Comparison of ENCODE assay signal across 21 mouse cellular contexts in genomic region chr9:64766136-64766535, GRCm38 (mm10). TPM values are rescaled to one million over a fixed set of nuclear protein-coding genes. Genes with fewer than 3 reads are reported as not detected.
DNase-seq lines count a peak whose midpoint lies in the region; ATAC-seq and TF ChIP-seq lines count a peak whose summit lies in the region.
"Had no signal": no experiment of that assay in that cellular context is flagged by ENCODE, and none has a peak within 500 bp of the region (broad histone marks: within the 10 kb centered on the region; RNA-seq: fewer than 3 reads in every experiment).

No protein-coding gene starts in this region.

- no peaks in the 10 kb centered on the region for H3K27me3 ChIP-seq in liver, embryonic 14.5 days (ENCODE audit: control insufficient read depth, insufficient read depth, low read length)
- H3K27me3 ChIP-seq in liver, embryonic 11.5 days (replicated peaks; ENCODE audit: control insufficient read depth, insufficient read depth, low read length), result no peaks in the 10 kb centered on the region
- H3K27me3 ChIP-seq in MEL (ENCODE audit: control insufficient read depth in 1 of 2, insufficient read depth in 2 of 2, low read length in 2 of 2), result no peaks in the 10 kb centered on the region; a peak in 2 of 4 replicates
- no peaks in the 10 kb centered on the region for H3K27me3 ChIP-seq in forebrain, embryonic 12.5 days
- H3K27me3 ChIP-seq: embryonic facial prominence, embryonic 15.5 days; heart, embryonic 12.5 days had no signal

- TF ChIP-seq CTCF in liver, embryonic 14.5 days (IDR thresholded peaks at IDR 0.05; ENCODE audit: low read depth), result peak; percentile 49
- peak; percentile 23 to 30 (median 29); a peak in 3 of 6 replicates for TF ChIP-seq CTCF in MEL (IDR thresholded peaks at IDR 0.05 in 2 of 3, conservative IDR thresholded peaks at IDR 0.05 in 1 of 3; ENCODE audit: control insufficient read depth in 1 of 3, insufficient read depth in 1 of 3, low read depth in 2 of 3, low read length in 3 of 3, poor library complexity in 1 of 3, severe bottlenecking in 1 of 3)

- DNase-seq in heart, adult 11 months, result peak; percentile 73
- no peak for DNase-seq in heart, adult 9 months (ENCODE audit: low spot score in 2 of 2)
- no peak for DNase-seq in liver, embryonic 14.5 days (ENCODE audit: low read depth in 3 of 3, low spot score in 3 of 3)
- DNase-seq in liver, embryonic 11.5 days (ENCODE audit: low spot score), result no peak
- peak; percentile 27 for DNase-seq in MEL (ENCODE audit: low read depth, low spot score)
- DNase-seq: adrenal gland, adult 2 months; adrenal gland, postnatal 25 days; B cell, adult 2 months; cerebellum, adult 18-20 months; cerebellum, postnatal 14 days; embryo, embryonic 11 days; gastrocnemius, postnatal 10 days; heart, adult 2 months had no signal

- no peak; the same call in 1 of the 2 replicates for TF ChIP-seq RAD21 in MEL (IDR thresholded peaks at IDR 0.05; ENCODE audit: low read depth, low read length)

- WGBS in liver, embryonic 14.5 days (ENCODE audit: insufficient replicate concordance), result 82% methylated on average over 3 of the region's 3 CpGs
- 87% methylated on average over 3 of the region's 3 CpGs for WGBS in liver, embryonic 11.5 days
- 82% methylated on average over 3 of the region's 3 CpGs for WGBS in forebrain, embryonic 12.5 days

- H3K27ac ChIP-seq in liver, embryonic 14.5 days, result no peak overlapping the region
- H3K27ac ChIP-seq in liver, embryonic 11.5 days (ENCODE audit: low read depth, low read length), result no peak overlapping the region
- H3K27ac ChIP-seq in MEL (ENCODE audit: control insufficient read depth, low read depth, low read length), result no peak overlapping the region
- no peak overlapping the region for H3K27ac ChIP-seq in forebrain, embryonic 12.5 days
- H3K27ac ChIP-seq: embryonic facial prominence, embryonic 15.5 days; heart, adult 2 months; hindbrain, embryonic 10.5 days; hindbrain, embryonic 14.5 days had no signal

- no peak overlapping the region for H3K4me3 ChIP-seq in liver, embryonic 14.5 days (ENCODE audit: insufficient read depth in 1 of 2, low read depth in 2 of 2, low read length in 2 of 2)
- no peak overlapping the region for H3K4me3 ChIP-seq in liver, embryonic 11.5 days (ENCODE audit: low read depth, low read length)
- H3K4me3 ChIP-seq in MEL (ENCODE audit: control insufficient read depth in 1 of 2, insufficient read depth in 1 of 2, low read depth in 2 of 2, low read length in 2 of 2), result no peak overlapping the region
- no peak overlapping the region for H3K4me3 ChIP-seq in forebrain, embryonic 12.5 days (replicated peaks)
- H3K4me3 ChIP-seq: embryonic facial prominence, embryonic 15.5 days; heart, adult 2 months; heart, embryonic 12.5 days; hindbrain, embryonic 10.5 days had no signal

- no peaks in the 10 kb centered on the region for H3K36me3 ChIP-seq in liver, embryonic 14.5 days (replicated peaks; ENCODE audit: control insufficient read depth, insufficient read depth, low read depth)
- H3K36me3 ChIP-seq in liver, embryonic 11.5 days (ENCODE audit: control insufficient read depth, insufficient read depth, low read length), result no peaks in the 10 kb centered on the region
- H3K36me3 ChIP-seq in MEL (ENCODE audit: control insufficient read depth in 1 of 2, insufficient read depth in 2 of 2, low read length in 2 of 2), result peaks cover 0 to 10% of the 10 kb centered on the region in 2 experiments; a peak in 2 of 4 replicates
- H3K36me3 ChIP-seq in forebrain, embryonic 12.5 days (replicated peaks), result no peaks in the 10 kb centered on the region
- H3K36me3 ChIP-seq: embryonic facial prominence, embryonic 15.5 days; heart, embryonic 12.5 days; hindbrain, embryonic 10.5 days had no signal

- ATAC-seq in liver, embryonic 14.5 days (ENCODE audit: insufficient read depth), result no peak
- no peak for ATAC-seq in liver, embryonic 11.5 days (replicated peaks; ENCODE audit: low FRiP score)
- 0 out of 2 replicates have a peak, but pooled peaks have one; percentile 52 for ATAC-seq in erythroblast, adult 5-6 weeks (replicated peaks; ENCODE audit: low FRiP score, poor library complexity, severe bottlenecking)
- no peak for ATAC-seq in forebrain, embryonic 12.5 days (ENCODE audit: low FRiP score)
- ATAC-seq: CD4-positive, CD25-positive, alpha-beta regulatory T cell, adult 4 months; forebrain, embryonic 16.5 days had no signal

- TF ChIP-seq EP300 in liver, embryonic 14.5 days (IDR thresholded peaks at IDR 0.05; ENCODE audit: low read depth), result no peak
- no peak for TF ChIP-seq EP300 in MEL (IDR thresholded peaks at IDR 0.05; ENCODE audit: low read depth in 1 of 2, low read length in 2 of 2)

- no peaks in the 10 kb centered on the region for H3K79me2 ChIP-seq in MEL (ENCODE audit: control insufficient read depth, insufficient read depth, low read length, poor library complexity)

- TF ChIP-seq POLR2A in MEL (IDR thresholded peaks at IDR 0.05; ENCODE audit: control insufficient read depth in 1 of 2, insufficient read depth in 1 of 2, low read depth in 1 of 2, low read length in 2 of 2, poor library complexity in 1 of 2), result no peak

- H3K9me3 ChIP-seq in liver, embryonic 14.5 days (ENCODE audit: control insufficient read depth, low read length), result no peaks in the 10 kb centered on the region
- no peaks in the 10 kb centered on the region for H3K9me3 ChIP-seq in liver, embryonic 11.5 days (ENCODE audit: control insufficient read depth, low read length)
- no peaks in the 10 kb centered on the region for H3K9me3 ChIP-seq in MEL (replicated peaks; ENCODE audit: insufficient read depth, low read length)
- 0 out of 2 replicates have a peak, but pooled peaks cover 3% of the 10 kb centered on the region for H3K9me3 ChIP-seq in forebrain, embryonic 12.5 days
- H3K9me3 ChIP-seq: embryonic facial prominence, embryonic 15.5 days; heart, embryonic 12.5 days; hindbrain, embryonic 10.5 days had no signal

- H3K4me2 ChIP-seq in liver, embryonic 14.5 days (ENCODE audit: low read depth), result no peak overlapping the region
- H3K4me2 ChIP-seq in liver, embryonic 11.5 days, result no peak overlapping the region
- no peak overlapping the region for H3K4me2 ChIP-seq in forebrain, embryonic 12.5 days
- H3K4me2 ChIP-seq: embryonic facial prominence, embryonic 15.5 days; heart, embryonic 12.5 days; hindbrain, embryonic 14.5 days had no signal

- peaks cover 0 to 8% of the 10 kb centered on the region in 2 experiments; a peak in 1 of 4 replicates for H3K4me1 ChIP-seq in liver, embryonic 14.5 days (replicated peaks; ENCODE audit: control insufficient read depth in 2 of 2, insufficient read depth in 2 of 2, low read length in 1 of 2)
- no peaks in the 10 kb centered on the region for H3K4me1 ChIP-seq in liver, embryonic 11.5 days (replicated peaks; ENCODE audit: control insufficient read depth, insufficient read depth, low read length)
- H3K4me1 ChIP-seq in MEL (ENCODE audit: control insufficient read depth in 1 of 2, insufficient read depth in 2 of 2, low read length in 2 of 2), result peaks cover 0 to 11% of the 10 kb centered on the region in 2 experiments; a peak in 2 of 4 replicates
- no peaks in the 10 kb centered on the region for H3K4me1 ChIP-seq in forebrain, embryonic 12.5 days
- H3K4me1 ChIP-seq: embryonic facial prominence, embryonic 15.5 days; hindbrain, embryonic 10.5 days had no signal

- H3K9ac ChIP-seq in liver, embryonic 14.5 days (replicated peaks), result no peak overlapping the region
- no peak overlapping the region for H3K9ac ChIP-seq in liver, embryonic 11.5 days (ENCODE audit: low read depth, low read length)
- H3K9ac ChIP-seq in MEL (ENCODE audit: control insufficient read depth, low read depth, low read length, poor library complexity, severe bottlenecking), result no peak overlapping the region
- H3K9ac ChIP-seq in forebrain, embryonic 12.5 days, result no peak overlapping the region
- H3K9ac ChIP-seq: embryonic facial prominence, embryonic 15.5 days; heart, embryonic 12.5 days; hindbrain, embryonic 14.5 days had no signal

TF ChIP-seq in MEL, 35 proteins besides CTCF, POLR2A, EP300 and RAD21 (continues in another document):
- no peak for TF ChIP-seq MXI1 (IDR thresholded peaks at IDR 0.05; ENCODE audit: low read depth, low read length)
- no peak for TF ChIP-seq TCF12 (IDR thresholded peaks at IDR 0.05; ENCODE audit: low read depth, low read length)
- TF ChIP-seq MYC (IDR thresholded peaks at IDR 0.05; ENCODE audit: low read depth, low read length), result no peak
- TF ChIP-seq RCOR1 (IDR thresholded peaks at IDR 0.05; ENCODE audit: low read depth, low read length), result no peak
- TF ChIP-seq SMC3 (IDR thresholded peaks at IDR 0.05; ENCODE audit: low read depth, low read length), result no peak
- TF ChIP-seq JUND (IDR thresholded peaks at IDR 0.05; ENCODE audit: low read depth, low read length), result no peak
- no peak for TF ChIP-seq HCFC1 (IDR thresholded peaks at IDR 0.05; ENCODE audit: low read depth, low read length)
- no peak for TF ChIP-seq MAZ (IDR thresholded peaks at IDR 0.05; ENCODE audit: low read depth, low read length)
- no peak for TF ChIP-seq ZMIZ1 (IDR thresholded peaks at IDR 0.05; ENCODE audit: low read depth, low read length)
- TF ChIP-seq MAFK (IDR thresholded peaks at IDR 0.05; ENCODE audit: borderline replicate concordance, low read depth, low read length), result no peak

RNA-seq across cellular contexts. Expression of gene Rab11a, which starts 28.6 kb away (rescaled TPM):
- 37.0 and 89.6 TPM in 2 replicates for polyA plus RNA-seq in liver, embryonic 14.5 days (2012; rRNA removed)
- 233 and 243 TPM in 2 replicates for polyA plus RNA-seq in liver, embryonic 14.5 days (2014; fragmentation: Nextera tagmentation; extraction: Ambion mirVana)
- 341 TPM in 2 replicates for polyA plus RNA-seq in liver, embryonic 11.5 days (2014; fragmentation: Nextera tagmentation; extraction: Ambion mirVana)
- 93.7 and 114 TPM in 2 replicates for total RNA-seq in MEL (2012; rRNA removed)
- polyA plus RNA-seq in MEL (2012; ENCODE audit: insufficient read depth in 1 of 2, insufficient read length in 2 of 2, low read depth in 1 of 2, low replicate concordance in 2 of 2, missing spikeins in 1 of 2), result 100 to 1,000 TPM in 1 of 2 experiments, not detected in 1; 212 TPM
- total RNA-seq in erythroblast, adult 5-6 weeks (2015; ENCODE audit: low replicate concordance), result 49.9 and 65.9 TPM in 2 replicates
- total RNA-seq in erythroblast, adult 5-6 weeks (2017; ENCODE audit: low replicate concordance), result 63.1 and 76.4 TPM in 2 replicates
- 259 and 279 TPM in 2 replicates for polyA plus RNA-seq in forebrain, embryonic 12.5 days (2016; fragmentation: Nextera tagmentation; extraction: Ambion mirVana)

RNA-seq across cellular contexts. Expression of gene Dennd4a, which starts 45.0 kb away (rescaled TPM):
- 29.0 and 36.1 TPM in 2 replicates for polyA plus RNA-seq in liver, embryonic 14.5 days (2012; rRNA removed)
- 29.3 and 32.5 TPM in 2 replicates for polyA plus RNA-seq in liver, embryonic 14.5 days (2014; fragmentation: Nextera tagmentation; extraction: Ambion mirVana)
- polyA plus RNA-seq in liver, embryonic 11.5 days (2014; fragmentation: Nextera tagmentation; extraction: Ambion mirVana), result 19.1 and 22.6 TPM in 2 replicates
- total RNA-seq in MEL (2012; rRNA removed), result 7.7 and 12.1 TPM in 2 replicates
- 10 to 100 TPM; 24.9 to 74.8 TPM for polyA plus RNA-seq in MEL (2012; ENCODE audit: insufficient read depth in 1 of 2, insufficient read length in 2 of 2, low read depth in 1 of 2, low replicate concordance in 2 of 2, missing spikeins in 1 of 2)
- 2,131 and 2,183 TPM in 2 replicates for total RNA-seq in erythroblast, adult 5-6 weeks (2015; ENCODE audit: low replicate concordance)
- total RNA-seq in erythroblast, adult 5-6 weeks (2017; ENCODE audit: low replicate concordance), result 2,463 and 2,483 TPM in 2 replicates
- 9.9 and 11.4 TPM in 2 replicates for polyA plus RNA-seq in forebrain, embryonic 12.5 days (2016; fragmentation: Nextera tagmentation; extraction: Ambion mirVana)

Comparison
In these comparisons a context has a peak if more than half of its experiments do, and no peak if none do; other contexts are left out.
1. DNase-seq: peak in heart, adult 11 months (single experiment) and MEL (single experiment); none in heart, adult 9 months (0 of 2), liver, embryonic 14.5 days (0 of 3) and liver, embryonic 11.5 days (single experiment).